Mouse (Mus musculus): Measurements from ENCODE around the gene March2. TPM values are rescaled to one million over a fixed set of nuclear protein-coding genes. Genes with fewer than 3 reads are reported as not detected.
A peak's percentile ranks its signal among the peaks of the same experiment; 100 is the strongest.

March2 gene
- total RNA-seq, 2 experiments from 2014 or later: 312 to 409 TPM

DNA sequence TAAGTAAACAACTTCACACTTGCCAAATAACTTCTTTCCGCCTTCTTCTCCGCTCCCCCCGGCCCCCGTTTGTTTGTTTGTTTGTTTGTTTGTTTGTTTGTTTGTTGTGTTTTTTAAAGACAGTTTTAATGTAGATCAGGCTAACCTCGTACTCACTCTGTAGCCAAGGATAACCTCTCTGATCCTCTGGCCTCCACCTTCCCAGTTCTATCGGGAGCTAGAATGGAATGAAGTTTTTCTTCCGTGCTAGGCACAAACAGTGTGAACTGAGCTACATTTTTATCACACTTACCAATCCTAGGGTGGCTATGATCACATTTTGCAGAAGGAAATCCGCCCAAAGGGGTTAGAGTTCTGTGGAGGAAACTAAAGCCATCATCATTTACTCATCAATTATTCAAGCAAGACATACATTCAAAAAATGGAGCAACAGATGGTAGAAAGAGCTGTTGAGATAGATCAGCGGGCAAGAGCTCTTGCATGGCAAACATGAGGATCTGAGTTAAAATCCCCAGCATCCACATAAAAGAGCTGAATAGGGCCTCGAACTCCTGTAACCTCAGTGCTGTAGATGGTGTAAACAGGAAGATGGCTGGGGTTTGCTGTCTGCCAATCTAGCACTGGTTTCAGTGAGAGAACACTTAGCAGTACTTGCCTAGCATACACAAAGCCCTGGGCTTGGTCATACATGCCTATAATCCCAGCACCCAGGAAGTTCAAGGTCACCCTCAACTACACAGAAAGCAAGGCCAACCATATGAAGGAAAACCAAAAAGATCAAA is 665 bp upstream of the March2 start:
- peak; percentile 5; the same call in 1 of the 2 replicates for ATAC-seq (replicated peaks; ENCODE audit: low FRiP score, poor library complexity, severe bottlenecking)

- ATAC-seq (replicated peaks; ENCODE audit: low FRiP score, poor library complexity, severe bottlenecking): no peak
These were observed 488 bp downstream of the March2 start for GRCm38 (mm10) chr17:33717982-33718381.

DNA sequence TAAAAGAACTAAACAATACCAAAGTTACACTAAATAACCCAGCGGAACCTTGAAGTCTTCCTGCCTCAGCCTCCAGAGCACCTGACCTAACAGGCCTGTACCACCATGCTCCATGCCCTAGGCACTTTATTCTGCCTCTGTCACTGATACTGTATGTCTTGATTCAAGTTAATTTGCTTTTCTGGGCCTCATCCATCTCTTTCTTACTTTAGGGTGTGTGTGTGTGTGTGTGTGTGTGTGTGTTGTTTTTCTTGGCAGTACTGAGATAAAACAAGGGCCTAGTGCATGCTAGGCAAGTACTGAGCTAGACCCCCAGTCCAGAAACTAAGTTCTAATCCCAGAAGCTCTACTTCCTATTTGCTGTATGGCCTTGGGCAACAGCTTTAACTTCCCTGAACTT is 1.2 kb downstream of the March2 start:
- no peak for ATAC-seq (replicated peaks; ENCODE audit: low FRiP score, poor library complexity, severe bottlenecking)

- ATAC-seq (replicated peaks; ENCODE audit: low FRiP score, poor library complexity, severe bottlenecking): peak; percentile 69
These were observed 3.7 kb downstream of the March2 start for GRCm38 (mm10) chr17:33714779-33715178.

DNA sequence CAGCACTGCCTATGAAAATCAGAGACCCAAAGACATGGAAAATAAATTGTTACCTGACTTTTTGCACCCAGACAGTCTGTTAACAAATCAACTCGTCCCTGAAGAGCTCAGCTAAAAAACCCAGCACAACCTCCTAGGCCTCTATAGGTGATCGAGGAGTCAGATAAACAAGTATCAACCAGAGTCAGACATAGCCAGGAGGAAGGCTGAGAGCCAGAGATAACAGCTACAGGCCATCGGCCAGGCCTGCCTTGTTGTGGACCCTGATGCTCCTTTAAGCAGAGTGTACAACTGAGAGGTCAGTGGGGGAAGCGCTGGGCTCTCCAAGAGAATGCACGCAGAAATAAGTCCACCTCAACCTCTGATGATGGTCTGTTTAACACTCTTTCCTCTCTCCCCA is 5.2 kb downstream of the March2 start:
- peak; percentile 84 for ATAC-seq (replicated peaks; ENCODE audit: low FRiP score, poor library complexity, severe bottlenecking)

GRCm38 (mm10) chr17:33709834-33710233 is 8.6 kb downstream of the March2 start:
- ATAC-seq (replicated peaks; ENCODE audit: low FRiP score, poor library complexity, severe bottlenecking): no peak

- no peak for ATAC-seq (replicated peaks; ENCODE audit: low FRiP score, poor library complexity, severe bottlenecking)
These were observed 15.4 kb downstream of the March2 start for GRCm38 (mm10) chr17:33703091-33703490.

- no peak for ATAC-seq (replicated peaks; ENCODE audit: low FRiP score, poor library complexity, severe bottlenecking)
These were observed 16.3 kb downstream of the March2 start for GRCm38 (mm10) chr17:33702178-33702577.

DNA sequence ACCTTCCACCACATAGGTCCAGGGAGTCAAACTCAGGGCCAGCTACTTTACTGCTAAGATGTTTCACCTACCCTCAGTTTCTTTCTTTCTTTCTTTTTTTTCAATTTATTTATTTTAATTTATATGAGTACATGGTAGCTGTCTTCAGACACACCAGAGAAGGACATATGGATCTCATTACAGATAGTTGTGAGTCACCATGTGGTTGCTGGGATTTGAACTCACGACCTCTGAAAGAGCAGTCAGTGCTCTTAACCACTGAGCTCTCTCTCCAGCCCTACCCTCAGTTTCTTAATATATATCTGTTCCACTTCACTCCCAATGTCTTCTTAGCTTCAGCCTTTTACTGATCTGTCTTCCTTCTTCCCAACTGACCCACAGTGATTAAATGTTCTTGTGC is 23.0 kb downstream of the March2 start:
- no peak for ATAC-seq (replicated peaks; ENCODE audit: low FRiP score, poor library complexity, severe bottlenecking)

- no peak for ATAC-seq (replicated peaks; ENCODE audit: low FRiP score, poor library complexity, severe bottlenecking)
These were observed 31.7 kb downstream of the March2 start, which contains the start of gene Hnrnpm for GRCm38 (mm10) chr17:33686760-33687159. TSS of gene Hnrnpm (minus strand) at chr17:33686860.

DNA sequence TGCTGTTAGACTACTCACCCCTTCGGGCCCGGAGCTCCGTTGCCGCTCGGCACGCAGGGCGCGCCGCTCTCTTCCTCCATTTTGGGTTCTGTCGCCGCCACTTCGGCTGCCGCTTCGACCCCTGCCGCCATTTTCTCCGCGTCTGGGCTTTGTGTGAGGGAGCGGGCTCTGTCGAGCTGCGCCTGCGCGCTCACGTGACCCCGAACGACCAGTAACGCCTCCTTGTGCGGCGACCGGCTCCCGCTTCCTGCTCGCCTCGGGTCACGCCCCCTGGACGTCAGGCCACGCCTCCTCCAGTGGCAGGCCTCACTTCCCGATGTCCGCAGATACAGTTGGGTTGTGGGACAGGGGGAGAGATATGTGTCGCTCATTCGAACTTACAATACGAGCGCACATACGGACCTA is 33.2 kb downstream of the March2 start:
- ATAC-seq (replicated peaks; ENCODE audit: low FRiP score, poor library complexity, severe bottlenecking): peak; percentile 95

GRCm38 (mm10) chr17:33684671-33685231 is 33.7 kb downstream of the March2 start:
- peak; percentile 67 for ATAC-seq (replicated peaks; ENCODE audit: low FRiP score, poor library complexity, severe bottlenecking)

DNA sequence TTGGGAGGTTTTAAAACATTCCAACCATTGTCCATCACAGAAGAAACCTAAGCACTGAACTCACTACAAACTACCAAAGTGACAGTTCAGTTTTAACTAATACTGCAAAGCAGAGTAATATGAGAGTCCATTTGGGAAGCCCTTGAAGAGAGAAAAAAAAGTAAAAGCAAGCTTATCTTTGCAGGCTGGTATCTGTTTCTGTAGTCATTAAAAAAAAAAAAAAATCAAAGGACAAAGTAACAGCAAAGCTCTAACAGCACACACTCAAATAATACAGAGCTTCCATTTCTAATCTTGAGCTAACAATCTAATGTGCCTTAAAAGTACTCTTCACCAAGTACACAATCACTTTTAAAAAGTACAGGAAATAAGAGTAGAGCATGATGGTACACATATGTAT is 36.7 kb downstream of the March2 start:
- ATAC-seq (replicated peaks; ENCODE audit: low FRiP score, poor library complexity, severe bottlenecking): no peak

DNA sequence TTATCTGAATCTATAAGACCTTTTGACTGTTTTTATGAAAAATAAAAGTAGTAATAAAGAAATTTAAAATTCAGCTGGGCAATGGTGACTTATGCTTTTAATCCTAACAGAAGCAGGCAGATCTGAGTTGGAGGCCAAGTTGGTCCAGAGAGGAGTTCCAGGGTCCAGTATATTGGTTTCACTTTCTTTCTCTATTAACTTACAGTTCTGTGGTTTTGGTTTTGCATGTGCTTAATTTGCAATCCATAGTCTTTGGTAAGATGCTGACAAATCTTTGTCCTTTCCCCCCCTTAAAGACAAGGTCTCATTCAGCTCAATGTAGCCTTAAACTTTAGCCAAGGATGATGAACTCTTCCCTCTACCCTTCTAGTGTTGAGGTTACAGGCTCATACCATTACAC is 39.7 kb downstream of the March2 start:
- ATAC-seq (replicated peaks; ENCODE audit: low FRiP score, poor library complexity, severe bottlenecking): no peak

DNA sequence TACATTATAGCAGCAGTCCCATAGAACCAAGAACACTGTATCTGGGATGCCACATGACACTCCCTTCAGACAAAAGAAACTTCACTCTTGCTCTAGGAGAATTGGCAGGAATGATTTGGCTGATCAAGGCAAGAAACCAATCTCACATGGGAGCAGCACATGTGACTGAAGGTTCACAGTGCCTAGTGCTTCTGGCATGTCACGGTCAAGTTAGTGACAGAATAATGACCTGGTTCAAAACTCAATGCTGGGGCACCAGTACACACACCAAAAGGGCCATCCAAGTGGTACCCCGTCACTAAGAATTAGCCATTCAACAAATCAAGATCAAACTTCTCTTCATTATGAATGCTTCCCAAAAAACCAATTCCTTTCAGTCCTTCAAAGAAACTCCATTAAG is 42.4 kb downstream of the March2 start:
- no peak for ATAC-seq (replicated peaks; ENCODE audit: low FRiP score, poor library complexity, severe bottlenecking)

DNA sequence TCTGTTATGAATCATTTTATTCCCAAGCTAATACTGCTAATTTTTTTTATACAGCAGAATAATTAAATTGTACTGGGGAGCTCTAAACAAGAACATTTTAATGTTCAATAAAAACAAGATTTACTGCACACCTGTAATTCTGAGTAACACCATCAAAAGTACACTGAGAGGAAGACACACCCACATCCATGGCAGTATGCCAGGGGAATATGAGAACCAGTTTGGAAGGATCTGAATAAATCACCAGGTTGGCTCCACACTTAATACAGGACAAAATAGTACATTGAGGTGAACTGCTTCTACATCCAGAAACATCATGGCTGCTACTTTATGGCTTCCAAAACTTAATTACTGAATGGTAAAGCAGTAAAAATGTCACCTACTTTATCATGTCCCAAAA is 43.0 kb downstream of the March2 start:
- ATAC-seq (replicated peaks; ENCODE audit: low FRiP score, poor library complexity, severe bottlenecking): no peak

GRCm38 (mm10) chr17:33673837-33674236 is 44.6 kb downstream of the March2 start:
- ATAC-seq (replicated peaks; ENCODE audit: low FRiP score, poor library complexity, severe bottlenecking): no peak

- ATAC-seq (replicated peaks; ENCODE audit: low FRiP score, poor library complexity, severe bottlenecking): no peak
These were observed 48.8 kb downstream of the March2 start for GRCm38 (mm10) chr17:33669681-33670080.

DNA sequence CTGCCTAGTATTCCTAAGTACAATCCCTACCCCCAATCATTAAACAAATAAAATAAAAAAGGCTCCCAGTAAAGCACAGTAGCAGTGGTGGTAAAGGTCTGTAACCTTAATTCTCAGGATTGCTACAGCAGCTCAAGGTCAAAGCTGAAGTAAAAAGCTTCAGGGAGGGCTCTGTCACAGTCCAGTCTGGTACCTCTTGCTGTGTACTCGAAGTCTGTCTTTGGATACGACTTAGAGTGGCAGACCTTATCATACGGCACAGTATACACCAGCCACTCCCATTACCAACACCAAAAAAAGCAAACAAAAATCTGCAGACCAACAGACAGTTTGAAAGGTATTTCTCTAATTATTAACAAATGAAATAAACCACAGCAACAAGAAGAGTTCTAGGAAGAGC is 51.7 kb downstream of the March2 start:
- ATAC-seq (replicated peaks; ENCODE audit: low FRiP score, poor library complexity, severe bottlenecking): no peak

GRCm38 (mm10) chr17:33649781-33650475 is 68.5 kb downstream of the March2 start:
- ATAC-seq (replicated peaks; ENCODE audit: low FRiP score, poor library complexity, severe bottlenecking): peak; percentile 47; the same call in 1 of the 2 replicates

DNA sequence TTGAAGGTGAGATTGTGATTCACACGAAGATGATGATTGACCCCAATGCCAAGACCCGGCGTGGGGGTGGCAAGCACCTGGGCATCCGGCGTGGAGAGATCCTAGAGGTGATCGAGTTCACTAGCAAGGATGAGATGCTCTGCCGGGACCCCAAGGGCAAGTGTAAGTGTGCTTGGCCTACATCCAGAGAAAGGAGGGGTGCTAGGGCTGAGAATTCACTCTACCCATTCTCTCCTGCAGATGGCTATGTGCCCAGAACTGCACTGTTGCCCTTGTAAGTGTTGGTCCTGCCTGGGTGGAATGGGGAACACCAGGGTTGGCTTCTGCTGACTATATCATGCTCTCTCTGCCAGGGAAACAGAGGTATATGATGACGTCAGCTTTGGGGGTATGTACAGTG is 73.4 kb downstream of the March2 start:
- no peak for ATAC-seq (replicated peaks; ENCODE audit: low FRiP score, poor library complexity, severe bottlenecking)

Data from erythroid progenitor cell, adult 5-6 weeks (primary cell).